9 mouse cellular contexts compared by ENCODE assay signal in genomic region chr12:77197121-77197599, GRCm38 (mm10). TPM values are rescaled to one million over a fixed set of nuclear protein-coding genes. Genes with fewer than 3 reads are reported as not detected.
DNase-seq lines count a peak whose midpoint lies in the region; ATAC-seq and TF ChIP-seq lines count a peak whose summit lies in the region.
"Had no signal": no experiment of that assay in that cellular context is flagged by ENCODE, and none has a peak within 500 bp of the region (broad histone marks: within the 10 kb centered on the region; RNA-seq: fewer than 3 reads in every experiment).

No protein-coding gene starts in this region.

- no peaks in the 10 kb centered on the region for H3K79me3 ChIP-seq in C2C12 (ENCODE audit: low read depth)

- H3K4me1 ChIP-seq in intestine, embryonic 15.5 days (replicated peaks) = no peaks in the 10 kb centered on the region
- H3K4me1 ChIP-seq: forebrain, embryonic 10.5 days had no signal

- H3K4me2 ChIP-seq in intestine, embryonic 15.5 days (replicated peaks) = no peak overlapping the region

- WGBS in intestine, embryonic 15.5 days = 71% methylated on average over 7 of the region's 7 CpGs

- H3K9ac ChIP-seq in intestine, embryonic 15.5 days = no peak overlapping the region

- no peaks in the 10 kb centered on the region for H3K9me3 ChIP-seq in intestine, embryonic 15.5 days
- H3K9me3 ChIP-seq: forebrain, embryonic 10.5 days had no signal

- peak; percentile 70 for DNase-seq in kidney, adult 9 months
- no peak for DNase-seq in kidney, postnatal 4 days
- DNase-seq in cerebellum, adult 11-12 months = peak; percentile 96
- peak; percentile 49 for DNase-seq in lung, postnatal 36 days
- DNase-seq in left cerebral cortex, postnatal 4 days = no peak

- no peak overlapping the region for H3K27ac ChIP-seq in intestine, embryonic 15.5 days
- H3K27ac ChIP-seq: forebrain, embryonic 10.5 days had no signal

- TF ChIP-seq CTCF in C2C12 (IDR thresholded peaks at IDR 0.05; ENCODE audit: control insufficient read depth, insufficient read depth, insufficient read length) = no peak

- intact Hi-C loops in left cerebral cortex, postnatal 4 days (cut with DNase I) = no loop called here

- H3ac ChIP-seq in C2C12 (ENCODE audit: control insufficient read depth, insufficient read length, low read depth) = no peak overlapping the region

- no peaks in the 10 kb centered on the region for H3K36me3 ChIP-seq in C2C12 (ENCODE audit: control insufficient read depth, insufficient read depth)
- no peaks in the 10 kb centered on the region for H3K36me3 ChIP-seq in intestine, embryonic 15.5 days
- H3K36me3 ChIP-seq: forebrain, embryonic 10.5 days had no signal

- no peak overlapping the region for H3K4me3 ChIP-seq in C2C12 (ENCODE audit: insufficient read depth, poor library complexity, severe bottlenecking)
- H3K4me3 ChIP-seq in intestine, embryonic 15.5 days (replicated peaks) = no peak overlapping the region
- H3K4me3 ChIP-seq: forebrain, embryonic 10.5 days had no signal

- H3K27me3 ChIP-seq in C2C12 (ENCODE audit: control insufficient read depth, insufficient read depth, insufficient read length) = no peaks in the 10 kb centered on the region
- no peaks in the 10 kb centered on the region; the same call in 1 of the 2 replicates for H3K27me3 ChIP-seq in intestine, embryonic 15.5 days (replicated peaks)

- no peak for ATAC-seq in intestine, embryonic 15.5 days
- ATAC-seq in CD4-positive, CD25-positive, alpha-beta regulatory T cell, adult 4 months = no peak

- no peaks in the 10 kb centered on the region for H3K79me2 ChIP-seq in C2C12 (ENCODE audit: control insufficient read depth, insufficient read depth)

TF ChIP-seq in C2C12, 6 proteins besides CTCF, POLR2A, EP300 and RAD21:
- TF ChIP-seq CEBPB (IDR thresholded peaks at IDR 0.05; ENCODE audit: low read depth) = no peak
- peak; percentile 20 for TF ChIP-seq USF1 (IDR thresholded peaks at IDR 0.05; ENCODE audit: low read depth)

RNA-seq across cellular contexts. Expression of gene Fut8, which starts 40.8 kb away (rescaled TPM):
- polyA plus RNA-seq in C2C12 (2012; fragmentation: generic; extraction: Trizol) = 12.6 TPM
- polyA plus RNA-seq in intestine, embryonic 15.5 days (2015; fragmentation: Nextera tagmentation; extraction: Ambion mirVana) = 19.6 and 21.4 TPM in 2 replicates
- 10 to 100 TPM; 12.3 to 15.5 TPM for polyA plus RNA-seq in CD4-positive, CD25-positive, alpha-beta regulatory T cell, adult 4 months (2017; shearing (Covaris generic))
- 10 to 100 TPM; 85.9 to 93.8 TPM for total RNA-seq in left cerebral cortex, postnatal 4 days (2021)

Comparison
In these comparisons a context has a peak if more than half of its experiments do, and no peak if none do; other contexts are left out.
1. DNase-seq: peak in kidney, adult 9 months (single experiment), cerebellum, adult 11-12 months (single experiment) and lung, postnatal 36 days (single experiment); none in kidney, postnatal 4 days (0 of 2) and left cerebral cortex, postnatal 4 days (single experiment).